Mouse (Mus musculus): ENCODE data around the gene Slc9a6. TPM values are rescaled to one million over a fixed set of nuclear protein-coding genes. Genes with fewer than 3 reads are reported as not detected.

Gene Slc9a6
- total and polyA plus RNA-seq, 3 experiments: 11.4 to 12.6 TPM; not detected in 1

- no peaks in the 10 kb centered on the region for H3K9me3 ChIP-seq (replicated peaks; ENCODE audit: insufficient read depth, low read length)
- no peaks in the 10 kb centered on the region for H3K4me1 ChIP-seq (ENCODE audit: control insufficient read depth in 1 of 2, insufficient read depth in 2 of 2, low read length in 2 of 2)
- no peak for TF ChIP-seq MAX (IDR thresholded peaks at IDR 0.05; ENCODE audit: low read length)
- no peak for TF ChIP-seq EP300 (IDR thresholded peaks at IDR 0.05; ENCODE audit: low read depth in 1 of 2, low read length in 2 of 2)
- no peak for TF ChIP-seq TCF12 (IDR thresholded peaks at IDR 0.05; ENCODE audit: low read depth, low read length)
- no peak for TF ChIP-seq CHD1 (IDR thresholded peaks at IDR 0.05; ENCODE audit: low read depth, low read length)
- no peak for TF ChIP-seq JUND (IDR thresholded peaks at IDR 0.05; ENCODE audit: low read depth, low read length)
- TF ChIP-seq USF2 (IDR thresholded peaks at IDR 0.05; ENCODE audit: borderline replicate concordance in 1 of 2, insufficient read depth in 1 of 2, low read depth in 1 of 2, low read length in 2 of 2): no peak
- no peak for TF ChIP-seq MEF2A (IDR thresholded peaks at IDR 0.05; ENCODE audit: extremely low read depth, insufficient replicate concordance, low read depth, low read length, poor library complexity, severe bottlenecking)
- TF ChIP-seq MXI1 (IDR thresholded peaks at IDR 0.05; ENCODE audit: low read depth, low read length): no peak
- no peak for TF ChIP-seq ELF1 (IDR thresholded peaks at IDR 0.05; ENCODE audit: low read depth, low read length)
- no peak for TF ChIP-seq GATA1 (IDR thresholded peaks at IDR 0.05; ENCODE audit: low read depth, low read length)
- TF ChIP-seq SMC3 (IDR thresholded peaks at IDR 0.05; ENCODE audit: low read depth, low read length): no peak
- no peak for TF ChIP-seq SIN3A (IDR thresholded peaks at IDR 0.05; ENCODE audit: low read length)
- TF ChIP-seq ZC3H11A (IDR thresholded peaks at IDR 0.05; ENCODE audit: low read depth, low read length): no peak
- TF ChIP-seq ETS1 (IDR thresholded peaks at IDR 0.05; ENCODE audit: low read depth, low read length): no peak
- no peak for TF ChIP-seq ZKSCAN1 (IDR thresholded peaks at IDR 0.05; ENCODE audit: low read depth, low read length)
- TF ChIP-seq POLR2A (IDR thresholded peaks at IDR 0.05; ENCODE audit: control insufficient read depth in 1 of 2, insufficient read depth in 1 of 2, low read depth in 1 of 2, low read length in 2 of 2, poor library complexity in 1 of 2): no peak
- no peak for TF ChIP-seq BHLHE40 (IDR thresholded peaks at IDR 0.05; ENCODE audit: borderline replicate concordance, low read depth, low read length)
- TF ChIP-seq CTCF (IDR thresholded peaks at IDR 0.05 in 2 of 3, conservative IDR thresholded peaks at IDR 0.05 in 1 of 3; ENCODE audit: control insufficient read depth in 1 of 3, insufficient read depth in 1 of 3, low read depth in 2 of 3, low read length in 3 of 3, poor library complexity in 1 of 3, severe bottlenecking in 1 of 3): no peak
- H3K4me3 ChIP-seq (ENCODE audit: control insufficient read depth in 1 of 2, insufficient read depth in 1 of 2, low read depth in 2 of 2, low read length in 2 of 2): no peak overlapping the region
- H3K9ac ChIP-seq (ENCODE audit: control insufficient read depth, low read depth, low read length, poor library complexity, severe bottlenecking): no peak overlapping the region
- no peak for DNase-seq (ENCODE audit: low read depth, low spot score)
- no peaks in the 10 kb centered on the region for H3K36me3 ChIP-seq (ENCODE audit: control insufficient read depth in 1 of 2, insufficient read depth in 2 of 2, low read length in 2 of 2)
- H3K27ac ChIP-seq (ENCODE audit: control insufficient read depth, low read depth, low read length): no peak overlapping the region
- no peaks in the 10 kb centered on the region for H3K79me2 ChIP-seq (ENCODE audit: control insufficient read depth, insufficient read depth, low read length, poor library complexity)
- no peaks in the 10 kb centered on the region for H3K27me3 ChIP-seq (ENCODE audit: control insufficient read depth in 1 of 2, insufficient read depth in 2 of 2, low read length in 2 of 2)
Measured at GRCm38 (mm10) chrX:56665226-56665973, 55.8 kb downstream of the Slc9a6 start.

GRCm38 (mm10) chrX:56667296-56667695 is 57.7 kb downstream of the Slc9a6 start:
- no peaks in the 10 kb centered on the region for H3K79me2 ChIP-seq (ENCODE audit: control insufficient read depth, insufficient read depth, low read length, poor library complexity)
- no peak overlapping the region for H3K27ac ChIP-seq (ENCODE audit: control insufficient read depth, low read depth, low read length)
- no peaks in the 10 kb centered on the region for H3K36me3 ChIP-seq (ENCODE audit: control insufficient read depth in 1 of 2, insufficient read depth in 2 of 2, low read length in 2 of 2)
- H3K9ac ChIP-seq (ENCODE audit: control insufficient read depth, low read depth, low read length, poor library complexity, severe bottlenecking): no peak overlapping the region
- H3K27me3 ChIP-seq (ENCODE audit: control insufficient read depth in 1 of 2, insufficient read depth in 2 of 2, low read length in 2 of 2): no peaks in the 10 kb centered on the region
- H3K4me1 ChIP-seq (ENCODE audit: control insufficient read depth in 1 of 2, insufficient read depth in 2 of 2, low read length in 2 of 2): no peaks in the 10 kb centered on the region
- TF ChIP-seq ETS1 (IDR thresholded peaks at IDR 0.05; ENCODE audit: low read depth, low read length) (no peak), SMC3 (IDR thresholded peaks at IDR 0.05; ENCODE audit: low read depth, low read length) (no peak), TCF12 (IDR thresholded peaks at IDR 0.05; ENCODE audit: low read depth, low read length) (no peak), MXI1 (IDR thresholded peaks at IDR 0.05; ENCODE audit: low read depth, low read length) (no peak), USF1 (IDR thresholded peaks at IDR 0.05; ENCODE audit: low read depth, low read length) (no peak), ZKSCAN1 (IDR thresholded peaks at IDR 0.05; ENCODE audit: low read depth, low read length) (no peak), NRF1 (IDR thresholded peaks at IDR 0.05; ENCODE audit: insufficient read depth, low read depth, low read length, poor library complexity, severe bottlenecking) (no peak), GATA1 (IDR thresholded peaks at IDR 0.05; ENCODE audit: low read depth, low read length) (no peak), RAD21 (IDR thresholded peaks at IDR 0.05; ENCODE audit: low read depth, low read length) (no peak), EP300 (IDR thresholded peaks at IDR 0.05; ENCODE audit: low read depth in 1 of 2, low read length in 2 of 2) (no peak)
- DNase-seq (ENCODE audit: low read depth, low spot score): no peak
- H3K9me3 ChIP-seq (replicated peaks; ENCODE audit: insufficient read depth, low read length): no peaks in the 10 kb centered on the region
- no peak overlapping the region for H3K4me3 ChIP-seq (ENCODE audit: control insufficient read depth in 1 of 2, insufficient read depth in 1 of 2, low read depth in 2 of 2, low read length in 2 of 2)
